Mouse (Mus musculus): ENCODE measurements around the gene Lrrc61.
"Not testable (repeated sequence)": the region's sequence is repeated elsewhere in the genome, so short reads cannot be mapped to it uniquely, and the experiment has no call there.

The Lrrc61 gene

GRCm38 (mm10) chr6:48554280-48555103 lies at the start of gene Lrrc61:
Lrrc61 (plus strand) TSS chr6:48554796.
- DNase-seq (ENCODE audit: low read depth), result peak; percentile 86

GRCm38 (mm10) chr6:48508087-48508486 lies 46.5 kb upstream of the Lrrc61 start:
- DNase-seq (ENCODE audit: low read depth), result no peak

GRCm38 (mm10) chr6:48510426-48510825 lies 44.2 kb upstream of the Lrrc61 start:
- DNase-seq (ENCODE audit: low read depth), result peak; percentile 73

GRCm38 (mm10) chr6:48511861-48512260 lies 42.7 kb upstream of the Lrrc61 start:
- DNase-seq (ENCODE audit: low read depth), result no peak

- not testable (repeated sequence) for DNase-seq (ENCODE audit: low read depth)
These were observed 29.7 kb upstream of the Lrrc61 start for GRCm38 (mm10) chr6:48524882-48525281.

- DNase-seq (ENCODE audit: low read depth), result no peak
These were observed 26.7 kb upstream of the Lrrc61 start for GRCm38 (mm10) chr6:48527901-48528300.

GRCm38 (mm10) chr6:48529261-48529660 lies 25.3 kb upstream of the Lrrc61 start:
- DNase-seq (ENCODE audit: low read depth), result no peak

GRCm38 (mm10) chr6:48529871-48530440 lies 24.6 kb upstream of the Lrrc61 start:
- DNase-seq (ENCODE audit: low read depth), result no peak

- DNase-seq (ENCODE audit: low read depth), result no peak
These were observed 23.7 kb upstream of the Lrrc61 start for GRCm38 (mm10) chr6:48530862-48531261.

- DNase-seq (ENCODE audit: low read depth), result no peak
These were observed 21.1 kb upstream of the Lrrc61 start for GRCm38 (mm10) chr6:48533475-48533874.

- DNase-seq (ENCODE audit: low read depth), result no peak
These were observed 19.7 kb upstream of the Lrrc61 start for GRCm38 (mm10) chr6:48534913-48535312.

GRCm38 (mm10) chr6:48536091-48536490 lies 18.5 kb upstream of the Lrrc61 start:
- no peak for DNase-seq (ENCODE audit: low read depth)

- no peak for DNase-seq (ENCODE audit: low read depth)
These were observed 17.3 kb upstream of the Lrrc61 start, which contains the start of gene Atp6v0e2 for GRCm38 (mm10) chr6:48537105-48537954. Atp6v0e2 (plus strand) TSS chr6:48537615.

- no peak for DNase-seq (ENCODE audit: low read depth)
These were observed 15.5 kb upstream of the Lrrc61 start for GRCm38 (mm10) chr6:48538841-48539737.

- DNase-seq (ENCODE audit: low read depth), result no peak
These were observed 14.7 kb upstream of the Lrrc61 start for GRCm38 (mm10) chr6:48539860-48540259.

GRCm38 (mm10) chr6:48540721-48541120 lies 13.9 kb upstream of the Lrrc61 start:
- DNase-seq (ENCODE audit: low read depth), result no peak

- peak; percentile 79 for DNase-seq (ENCODE audit: low read depth)
These were observed 12.8 kb upstream of the Lrrc61 start for GRCm38 (mm10) chr6:48541560-48542450.

- no peak for DNase-seq (ENCODE audit: low read depth)
These were observed 12.0 kb upstream of the Lrrc61 start for GRCm38 (mm10) chr6:48542631-48543030.

GRCm38 (mm10) chr6:48545251-48545650 lies 9.3 kb upstream of the Lrrc61 start:
- no peak for DNase-seq (ENCODE audit: low read depth)

GRCm38 (mm10) chr6:48546271-48546670 lies 8.3 kb upstream of the Lrrc61 start:
- DNase-seq (ENCODE audit: low read depth), result no peak
